Mouse (Mus musculus) midbrain, embryonic 16.5 days (tissue): ENCODE results near the gene Zer1. TPM values are rescaled to one million over a fixed set of nuclear protein-coding genes. Genes with fewer than 3 reads are reported as not detected.
"Not testable (repeated sequence)": the region's sequence is repeated elsewhere in the genome, so short reads cannot be mapped to it uniquely, and the experiment has no call there.

Experiments
- ATAC-seq: fragments of 200-750 bp; cut with Nextera tagmentation; 2 replicates; pipeline ENCODE4 v1.8.0; 2017; ENCODE audit warnings: moderate TSS enrichment
- H3K27ac ChIP-seq: fragments of 300-500 bp; sonication (generic); 2 replicates; pipeline ENCODE4 v1.5.1; 2014; ENCODE audit warnings: mild to moderate bottlenecking, low read length, mixed read lengths
- H3K27me3 ChIP-seq: fragments of 300-500 bp; sonication (generic); 2 replicates; pipeline ENCODE4 v1.6.1; 2014; ENCODE audit warnings: low read depth, low read length, mixed read lengths; ENCODE audit not compliant: control insufficient read depth, insufficient read depth
- H3K36me3 ChIP-seq: fragments of 300-500 bp; sonication (generic); 2 replicates; pipeline ENCODE4 v1.6.1; 2014; ENCODE audit warnings: mild to moderate bottlenecking, low read length, moderate library complexity, mixed read lengths; ENCODE audit not compliant: control insufficient read depth, insufficient read depth
- H3K4me1 ChIP-seq: fragments of 300-500 bp; sonication (generic); 2 replicates; pipeline ENCODE4 v1.6.1; 2014; ENCODE audit warnings: mild to moderate bottlenecking, low read length, mixed read lengths; ENCODE audit not compliant: control insufficient read depth, insufficient read depth
- H3K4me2 ChIP-seq: fragments of 300-500 bp; sonication (generic); 2 replicates; pipeline ENCODE4 v1.6.1; 2014; ENCODE audit warnings: mild to moderate bottlenecking, low read length, mixed read lengths
- H3K4me3 ChIP-seq: fragments of 300-500 bp; sonication (generic); 2 replicates; pipeline ENCODE4 v1.5.1; 2014; ENCODE audit warnings: low read depth, mild to moderate bottlenecking, low read length, moderate library complexity, mixed read lengths
- H3K9ac ChIP-seq: fragments of 300-500 bp; sonication (generic); 2 replicates; pipeline ENCODE4 v1.6.1; 2014; ENCODE audit warnings: low read depth, low read length, mixed read lengths
- H3K9me3 ChIP-seq: fragments of 300-500 bp; sonication (generic); replicated peaks from 2 replicates; pipeline ENCODE4 v1.6.1; 2014; ENCODE audit warnings: mild to moderate bottlenecking, low read length, mixed read lengths; ENCODE audit not compliant: control insufficient read depth, poor library complexity, severe bottlenecking
- WGBS: fragments of 180-500 bp; shearing (Covaris S2); extraction: QIAGEN DNeasy Blood & Tissue Kit; methylation state at CpG from one replicate; pipeline ENCODE4 v1.1.7; 2014; 5-methylcytosine and 5-hydroxymethylcytosine counted together
- polyA plus RNA-seq: library from polyadenylated mRNA; unstranded; fragments of >200 nt; fragmentation: Nextera tagmentation; extraction: Ambion mirVana; gene quantifications from 2 replicates; pipeline ENCODE4 v1.2.1, GENCODE M21; 2015

Gene Zer1
- polyA plus RNA-seq, 1 experiment from 2014 or later, result 13.5 TPM

GRCm38 (mm10) chr2:30152616-30153015 is 28.2 kb upstream of the Zer1 start:
- Histone ChIP-seq H3K4me1 (no peaks in the 10 kb centered on the region), H3K27ac (no peak overlapping the region), H3K9me3 (no peaks in the 10 kb centered on the region), H3K36me3 (peaks cover 24% of the 10 kb centered on the region), H3K4me2 (no peak overlapping the region), H3K27me3 (no peaks in the 10 kb centered on the region), H3K4me3 (no peak overlapping the region), H3K9ac (no peak overlapping the region)
- no peak for ATAC-seq
- WGBS, result 82% methylated on average over 8 of the region's 8 CpGs

- no peak for ATAC-seq
- no peak overlapping the region for H3K27ac ChIP-seq
- H3K27me3 ChIP-seq, result no peaks in the 10 kb centered on the region
- no peak overlapping the region for H3K4me3 ChIP-seq
- H3K36me3 ChIP-seq, result peaks cover 31% of the 10 kb centered on the region
- H3K9me3 ChIP-seq, result no peaks in the 10 kb centered on the region
- H3K4me1 ChIP-seq, result no peaks in the 10 kb centered on the region
- H3K9ac ChIP-seq, result no peak overlapping the region
- WGBS, result 91% methylated on average over 11 of the region's 11 CpGs
- H3K4me2 ChIP-seq, result no peak overlapping the region
These were observed 27.5 kb upstream of the Zer1 start for GRCm38 (mm10) chr2:30151840-30152239.

- Histone ChIP-seq H3K36me3 (peaks cover 57% of the 10 kb centered on the region), H3K4me2 (no peak overlapping the region), H3K27ac (no peak overlapping the region), H3K9ac (no peak overlapping the region), H3K27me3 (no peaks in the 10 kb centered on the region), H3K4me1 (no peaks in the 10 kb centered on the region), H3K9me3 (no peaks in the 10 kb centered on the region), H3K4me3 (no peak overlapping the region)
- ATAC-seq, result no peak
- 93% methylated on average over 4 of the region's 4 CpGs for WGBS
These were observed 23.1 kb upstream of the Zer1 start for GRCm38 (mm10) chr2:30147466-30147865.

- no peak overlapping the region for H3K9ac ChIP-seq
- no peaks in the 10 kb centered on the region for H3K4me1 ChIP-seq
- H3K27ac ChIP-seq, result no peak overlapping the region
- no peaks in the 10 kb centered on the region for H3K9me3 ChIP-seq
- no peak overlapping the region for H3K4me2 ChIP-seq
- H3K4me3 ChIP-seq, result no peak overlapping the region
- H3K36me3 ChIP-seq, result peaks cover 66% of the 10 kb centered on the region
- 95% methylated on average over 4 of the region's 4 CpGs for WGBS
- no peak for ATAC-seq
- no peaks in the 10 kb centered on the region for H3K27me3 ChIP-seq
These were observed 20.1 kb upstream of the Zer1 start for GRCm38 (mm10) chr2:30144436-30144835.

- H3K36me3 ChIP-seq, result peaks cover 47% of the 10 kb centered on the region
- not testable (repeated sequence) for H3K4me3 ChIP-seq, H3K4me1 ChIP-seq, H3K27me3 ChIP-seq, ATAC-seq, H3K9ac ChIP-seq, H3K27ac ChIP-seq, H3K9me3 ChIP-seq, H3K4me2 ChIP-seq
- 94% methylated on average over 4 of the region's 4 CpGs for WGBS
These were observed 15.6 kb upstream of the Zer1 start for GRCm38 (mm10) chr2:30140021-30140420.

- ATAC-seq, result no peak
- H3K27me3 ChIP-seq, result no peaks in the 10 kb centered on the region
- no peak overlapping the region for H3K9ac ChIP-seq
- H3K4me1 ChIP-seq, result peaks cover 22% of the 10 kb centered on the region
- H3K9me3 ChIP-seq, result no peaks in the 10 kb centered on the region
- H3K27ac ChIP-seq, result no peak overlapping the region
- H3K36me3 ChIP-seq, result peaks cover 23% of the 10 kb centered on the region
- H3K4me3 ChIP-seq, result no peak overlapping the region
- WGBS, result 92% methylated on average over 10 of the region's 10 CpGs
- H3K4me2 ChIP-seq, result no peak overlapping the region
These were observed 12.1 kb upstream of the Zer1 start for GRCm38 (mm10) chr2:30136458-30136857.

- Histone ChIP-seq H3K4me2 (peak overlapping the region; percentile 93), H3K27me3 (no peaks in the 10 kb centered on the region), H3K4me3 (peak overlapping the region; percentile 79), H3K27ac (no peak overlapping the region), H3K36me3 (peaks cover 12% of the 10 kb centered on the region), H3K9me3 (no peaks in the 10 kb centered on the region), H3K9ac (peak overlapping the region; percentile 74; the same call in 1 of the 2 replicates), H3K4me1 (peaks cover 22% of the 10 kb centered on the region)
- no peak for ATAC-seq
- WGBS, result 42% methylated on average over 10 of the region's 10 CpGs
These were observed 10.7 kb upstream of the Zer1 start for GRCm38 (mm10) chr2:30134928-30135620.

GRCm38 (mm10) chr2:30134378-30134711 is 10.0 kb upstream of the Zer1 start:
- Histone ChIP-seq H3K4me2 (peak overlapping the region; percentile 93), H3K27ac (peak overlapping the region; percentile 83), H3K36me3 (peaks cover 12% of the 10 kb centered on the region), H3K9me3 (no peaks in the 10 kb centered on the region), H3K4me3 (peak overlapping the region; percentile 79), H3K9ac (peak overlapping the region; percentile 74), H3K27me3 (no peaks in the 10 kb centered on the region), H3K4me1 (peaks cover 22% of the 10 kb centered on the region)
- peak; percentile 36; the same call in 1 of the 2 replicates for ATAC-seq
- WGBS, result 25% methylated on average over 6 of the region's 6 CpGs

GRCm38 (mm10) chr2:30133613-30134377 is 9.4 kb upstream of the Zer1 start, which contains the start of gene Tbc1d13:
Tbc1d13 (plus strand) TSS chr2:30133746.
- Histone ChIP-seq H3K4me1 (peaks cover 22% of the 10 kb centered on the region), H3K36me3 (peaks cover 12% of the 10 kb centered on the region), H3K27ac (peak within 1 kb of the TSS; percentile 83), H3K9me3 (no peaks in the 10 kb centered on the region), H3K9ac (peak within 1 kb of the TSS; percentile 74), H3K4me2 (peak within 1 kb of the TSS; percentile 93), H3K27me3 (no peaks in the 10 kb centered on the region), H3K4me3 (peak within 1 kb of the TSS; percentile 79)
- ATAC-seq, result peak; percentile 93
- 0% methylated on average over 40 of the region's 46 CpGs for WGBS
